Mouse (Mus musculus) layer of hippocampus, adult 18-20 months (tissue): ENCODE measurements around the gene Pik3r3. TPM values are rescaled to one million over a fixed set of nuclear protein-coding genes. Genes with fewer than 3 reads are reported as not detected.
"Not testable (repeated sequence)": the region's sequence is repeated elsewhere in the genome, so short reads cannot be mapped to it uniquely, and the experiment has no call there.

Source experiments
- DNase-seq, 2 experiments: peaks; one replicate each; pipeline ENCODE4 v3.0.0; 2022; ENCODE audit warnings: low spot score in 2 of 2
- long read RNA-seq: library from polyadenylated mRNA; stranded (forward); transcript quantifications from one replicate; pipeline ENCODE4 v2.0.0, GENCODE M21; 2021
- total RNA-seq, 2 experiments: library from RNA; stranded (reverse); gene quantifications; 2 replicates each; pipeline ENCODE4 v1.2.3; 2021

Pik3r3 gene
- total RNA-seq = 10 to 100 TPM; 31.3 to 34.3 TPM
- long read RNA-seq, full-length matches to known transcripts = 15 of 20 reads
- long read RNA-seq, partial matches to known transcripts = 1 of 20 reads
- long read RNA-seq, other reads (novel, unspliced or antisense) = 4 of 20 reads

- DNase-seq = peak; percentile 98 to 99
Observed at GRCm38 (mm10) chr4:116221140-116221851, at the start of gene Pik3r3. TSS of gene Pik3r3 (plus strand) at chr4:116221618.

DNA sequence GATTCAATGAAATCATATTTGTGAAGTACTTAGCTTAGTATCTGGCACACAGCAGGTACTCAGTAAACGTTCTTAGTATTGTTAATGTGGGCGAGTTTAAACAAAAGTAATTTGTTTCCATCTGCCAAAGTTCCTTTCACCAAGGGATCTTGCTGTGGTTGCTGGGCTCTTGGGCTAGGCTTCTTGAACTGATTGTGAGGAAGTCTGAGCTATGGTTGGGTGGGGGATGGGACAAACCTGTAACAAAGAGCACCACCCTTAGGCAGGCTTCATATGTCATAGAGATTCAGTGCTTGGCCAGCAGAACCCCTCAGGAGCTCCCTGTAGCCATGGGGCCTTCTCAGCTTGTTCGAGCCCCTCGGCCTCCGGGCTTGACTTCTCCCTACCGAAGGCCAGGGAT is 48.3 kb upstream of the Pik3r3 start, which contains the start of the genes 1700042G07Rik and Gm49337:
Gene 1700042G07Rik (plus strand): TSS at position 301 of the 400 bp plus-strand sequence.
Gene Gm49337 (plus strand): TSS at position 313 of the 400 bp plus-strand sequence.
- no peak for DNase-seq

DNA sequence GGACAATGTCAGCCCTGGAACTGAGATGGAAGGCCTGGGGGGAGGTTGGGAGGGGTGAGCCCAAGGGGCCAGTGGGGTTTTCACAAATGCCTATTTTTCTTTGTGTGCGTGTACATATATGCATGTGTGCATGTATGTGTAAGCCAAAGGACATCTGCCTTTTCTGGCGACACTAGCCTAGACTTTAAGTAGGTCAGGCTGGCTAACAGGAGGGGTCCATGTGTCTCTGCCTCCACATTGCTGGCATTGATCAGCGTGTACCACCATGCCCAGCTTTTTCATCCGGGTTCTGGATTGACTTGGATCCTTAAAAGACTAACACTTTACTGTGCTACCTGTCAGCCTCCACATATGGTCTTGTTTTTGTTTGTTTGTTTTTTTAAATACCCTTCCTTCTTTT is 47.7 kb upstream of the Pik3r3 start:
- no peak for DNase-seq

GRCm38 (mm10) chr4:116174466-116175116 is 46.8 kb upstream of the Pik3r3 start:
- DNase-seq = no peak

GRCm38 (mm10) chr4:116175136-116175535 is 46.3 kb upstream of the Pik3r3 start:
- no peak for DNase-seq

GRCm38 (mm10) chr4:116175711-116176542 is 45.5 kb upstream of the Pik3r3 start:
- no peak for DNase-seq

DNA sequence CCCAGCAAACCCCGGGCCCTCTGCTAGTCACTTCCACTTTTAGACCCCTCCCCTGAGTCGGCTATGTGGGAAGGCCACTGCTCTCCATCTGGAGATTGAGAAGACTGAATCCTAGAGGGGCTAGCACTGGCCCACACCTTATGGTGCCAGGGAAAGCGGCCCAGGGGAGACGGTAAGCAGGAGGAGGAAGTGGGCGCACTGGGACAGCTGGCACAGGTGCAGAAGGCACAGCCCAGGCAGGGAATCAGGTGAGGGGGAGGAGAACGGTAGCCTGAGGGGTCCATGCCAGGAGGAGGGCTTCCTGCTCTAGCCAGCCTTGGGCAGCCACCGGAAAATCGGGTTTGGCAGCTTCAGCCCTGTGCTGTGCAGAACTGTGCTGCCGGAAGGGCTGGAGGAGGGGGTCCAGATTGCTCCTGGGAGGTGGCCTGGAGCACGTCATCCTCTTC is 44.9 kb upstream of the Pik3r3 start:
- DNase-seq = peak; percentile 35 to 47

- DNase-seq = no peak
Observed at GRCm38 (mm10) chr4:116177140-116177539, 44.3 kb upstream of the Pik3r3 start.

DNA sequence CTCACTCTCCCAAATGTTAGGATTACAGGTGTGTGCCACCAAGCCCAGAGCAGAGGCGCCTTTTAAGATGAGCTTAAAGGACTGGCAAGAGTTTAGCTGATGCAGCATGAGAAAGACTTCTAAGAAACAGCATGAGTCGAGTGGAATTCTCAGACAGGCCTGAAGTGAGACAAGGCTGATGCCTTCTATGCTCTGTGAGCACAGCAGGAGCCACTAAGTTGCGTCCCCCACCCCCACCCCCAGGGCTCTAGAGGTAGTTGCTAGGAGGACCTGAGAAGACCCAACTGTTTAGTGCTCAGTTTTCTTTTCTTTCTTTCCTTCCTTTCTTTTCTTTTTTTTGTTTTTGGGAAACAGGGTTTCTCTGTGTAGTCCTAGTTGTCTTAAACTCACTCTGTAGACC is 39.3 kb upstream of the Pik3r3 start:
- no peak for DNase-seq

DNA sequence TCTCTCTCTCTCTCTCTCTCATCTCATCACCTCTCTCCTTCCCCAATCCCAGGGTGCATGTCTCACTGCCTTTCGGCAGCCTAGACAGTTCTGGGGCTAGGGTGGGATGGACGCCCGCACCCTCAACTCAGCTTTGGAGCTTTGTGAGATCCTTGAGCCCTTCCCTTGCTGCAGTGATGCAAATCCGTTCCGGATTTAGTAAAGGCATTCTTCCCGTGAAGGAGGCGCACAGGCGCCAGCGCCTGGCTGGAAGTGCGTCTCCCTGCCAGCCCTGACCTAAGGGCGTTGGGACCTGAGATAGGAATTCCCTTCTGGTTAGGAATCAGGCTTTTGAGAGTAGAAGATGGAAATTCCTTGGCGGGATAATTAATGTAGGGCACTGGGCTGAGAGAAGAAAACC is 38.7 kb upstream of the Pik3r3 start:
- no peak for DNase-seq

DNA sequence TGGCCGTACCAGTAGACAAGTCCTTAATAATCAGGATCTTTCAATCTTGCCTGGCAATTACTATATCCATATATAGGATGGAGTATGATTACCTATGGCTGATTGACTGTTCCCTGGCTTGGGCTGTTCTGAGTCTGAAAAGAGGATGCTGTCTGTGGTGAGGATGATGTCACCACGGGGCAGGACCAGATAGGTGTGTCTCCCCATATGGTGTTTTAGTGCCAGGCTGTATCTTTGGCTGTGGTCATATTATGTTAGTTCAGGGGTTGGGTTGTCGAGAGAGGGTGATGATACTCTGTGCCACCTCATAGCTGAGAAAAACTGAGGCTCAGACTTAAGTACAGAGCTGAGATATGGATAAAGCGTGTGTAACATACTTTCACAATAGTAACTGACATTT is 36.3 kb upstream of the Pik3r3 start:
- DNase-seq = no peak

DNA sequence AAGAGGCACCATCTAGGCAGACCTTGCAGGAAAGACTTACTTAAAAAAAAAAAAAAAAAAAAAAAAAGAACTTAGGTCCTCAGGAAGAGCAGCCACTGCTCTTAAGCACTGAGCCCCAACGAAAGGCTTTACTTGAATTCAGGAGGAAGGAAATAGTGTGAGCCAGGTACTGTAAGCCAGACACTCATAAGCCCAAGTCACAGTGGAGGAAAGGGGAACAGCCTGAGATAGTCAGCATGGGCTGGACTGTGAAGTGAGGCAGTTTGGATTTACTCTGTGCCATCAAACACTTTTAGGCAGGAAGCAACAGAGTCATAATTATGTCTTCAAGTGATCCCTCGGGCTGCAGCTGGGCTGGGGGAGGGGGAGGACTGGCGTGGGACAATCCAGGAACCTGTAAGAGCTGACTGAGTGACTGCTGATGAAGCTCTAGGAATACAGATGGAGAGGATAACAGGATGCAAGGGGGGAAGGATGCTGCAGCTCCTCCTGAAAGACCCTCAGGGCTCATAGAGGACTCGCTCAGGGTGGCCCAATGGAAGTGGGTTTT is 29.1 kb upstream of the Pik3r3 start:
- DNase-seq = no peak

- peak in 1 of 2 experiments; percentile 21 for DNase-seq
Observed at GRCm38 (mm10) chr4:116193583-116194383, 27.6 kb upstream of the Pik3r3 start.

DNA sequence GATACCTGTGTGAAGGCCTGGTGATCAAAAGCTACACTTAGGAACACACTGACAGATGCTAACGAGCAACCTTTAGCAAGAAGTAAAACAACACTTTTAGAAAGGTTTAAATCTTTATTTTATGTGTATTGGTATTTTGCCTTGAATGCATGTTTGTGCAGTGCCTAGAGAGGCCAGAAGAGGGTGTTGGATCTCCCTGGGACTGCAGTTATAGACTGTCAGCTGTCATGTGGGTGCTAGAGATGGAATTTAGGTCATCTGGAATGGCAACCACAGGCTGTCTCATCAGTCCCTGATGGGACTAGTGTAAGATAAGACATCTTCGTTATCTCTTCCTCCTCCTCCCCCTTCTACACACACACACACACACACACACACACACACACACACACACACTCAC is 23.0 kb upstream of the Pik3r3 start:
- no peak for DNase-seq

- DNase-seq = no peak
Observed at GRCm38 (mm10) chr4:116204422-116204821, 17.0 kb upstream of the Pik3r3 start.

GRCm38 (mm10) chr4:116206531-116206930 is 14.9 kb upstream of the Pik3r3 start:
- no peak for DNase-seq

DNA sequence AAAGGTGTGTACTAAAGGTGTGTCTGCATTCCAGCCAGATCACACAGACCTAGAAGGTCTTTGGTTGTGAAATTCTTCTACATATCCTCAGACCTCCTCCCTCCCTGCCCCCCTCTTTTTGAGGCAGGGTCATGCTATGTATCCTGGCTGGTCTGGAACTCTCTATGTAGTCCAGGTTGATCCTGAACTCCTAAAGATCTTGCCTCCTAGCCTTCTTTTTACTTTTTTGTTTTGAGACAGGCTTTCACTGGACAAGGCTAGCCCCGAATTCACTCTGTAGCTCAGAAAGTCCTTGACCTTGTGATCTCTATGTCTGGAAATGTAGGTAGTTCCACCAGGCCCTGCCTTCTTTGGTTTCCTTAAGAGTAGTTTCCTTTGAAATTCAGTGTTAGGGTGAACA is 12.5 kb upstream of the Pik3r3 start:
- DNase-seq = no peak

- no peak for DNase-seq
Observed at GRCm38 (mm10) chr4:116215895-116216605, 5.4 kb upstream of the Pik3r3 start.

GRCm38 (mm10) chr4:116217046-116217445 is 4.4 kb upstream of the Pik3r3 start:
- DNase-seq = peak in 1 of 2 experiments; percentile 52

- DNase-seq = not testable (repeated sequence)
Observed at GRCm38 (mm10) chr4:116217661-116218060, 3.8 kb upstream of the Pik3r3 start.
